Mouse (Mus musculus): Measurements from ENCODE around the gene Olfr1009. TPM values are rescaled to one million over a fixed set of nuclear protein-coding genes. Genes with fewer than 3 reads are reported as not detected.

Gene Olfr1009
- polyA plus RNA-seq, 1 experiment = not detected

GRCm38 (mm10) chr2:85762666-85763065 is 47.4 kb downstream of the Olfr1009 start, which contains the start of gene Olfr1012:
Gene Olfr1012, minus strand, starts transcription at chr2:85762766.
- WGBS = 78% methylated on average over 1 of the region's 1 CpGs
- DNase-seq = no peak

GRCm38 (mm10) chr2:85766798-85767197 is 51.6 kb downstream of the Olfr1009 start, which contains the start of gene Olfr1013:
Gene Olfr1013, plus strand, starts transcription at chr2:85767098.
- H3K27ac ChIP-seq (ENCODE audit: control insufficient read depth, insufficient read depth, low read length) = no peak within 1 kb of the TSS
- no peaks in the 10 kb centered on the region for H3K27me3 ChIP-seq (ENCODE audit: control insufficient read depth, insufficient read depth, low read length)
- TF ChIP-seq CTCF (IDR thresholded peaks at IDR 0.05; ENCODE audit: borderline replicate concordance, control insufficient read depth, extremely low read depth, insufficient read depth, low read length, poor library complexity) (no peak), POLR2A (IDR thresholded peaks at IDR 0.05; ENCODE audit: control insufficient read depth, extremely low read depth, insufficient read depth, low read length, poor library complexity) (no peak)
- H3K36me3 ChIP-seq (ENCODE audit: control insufficient read depth, insufficient read depth, low read length) = no peaks in the 10 kb centered on the region
- no peak within 1 kb of the TSS for H3K4me3 ChIP-seq (ENCODE audit: control insufficient read depth, insufficient read depth, low read length)
- no peak for DNase-seq
- no peaks in the 10 kb centered on the region for H3K4me1 ChIP-seq (replicated peaks; ENCODE audit: control insufficient read depth, insufficient read depth, low read length)

More at GRCm38 (mm10) chr2:85762666-85763065, 47.4 kb downstream of the Olfr1009 start, which contains the start of gene Olfr1012:
- no peak for TF ChIP-seq POLR2A (IDR thresholded peaks at IDR 0.05; ENCODE audit: control insufficient read depth, extremely low read depth, insufficient read depth, low read length, poor library complexity)
- TF ChIP-seq CTCF (IDR thresholded peaks at IDR 0.05; ENCODE audit: borderline replicate concordance, control insufficient read depth, extremely low read depth, insufficient read depth, low read length, poor library complexity) = no peak
- Histone ChIP-seq H3K4me3 (ENCODE audit: control insufficient read depth, insufficient read depth, low read length) (no peak within 1 kb of the TSS), H3K4me1 (replicated peaks; ENCODE audit: control insufficient read depth, insufficient read depth, low read length) (no peaks in the 10 kb centered on the region), H3K36me3 (ENCODE audit: control insufficient read depth, insufficient read depth, low read length) (no peaks in the 10 kb centered on the region), H3K27me3 (ENCODE audit: control insufficient read depth, insufficient read depth, low read length) (no peaks in the 10 kb centered on the region), H3K27ac (ENCODE audit: control insufficient read depth, insufficient read depth, low read length) (no peak within 1 kb of the TSS)

GRCm38 (mm10) chr2:85772413-85772812 is 57.2 kb downstream of the Olfr1009 start, which contains the start of gene Olfr1014:
Gene Olfr1014, plus strand, starts transcription at chr2:85772713.
- no peak for DNase-seq
- H3K27ac ChIP-seq (ENCODE audit: control insufficient read depth, insufficient read depth, low read length) = no peak within 1 kb of the TSS
- no peaks in the 10 kb centered on the region for H3K4me1 ChIP-seq (replicated peaks; ENCODE audit: control insufficient read depth, insufficient read depth, low read length)
- no peaks in the 10 kb centered on the region for H3K36me3 ChIP-seq (ENCODE audit: control insufficient read depth, insufficient read depth, low read length)
- no peak for TF ChIP-seq POLR2A (IDR thresholded peaks at IDR 0.05; ENCODE audit: control insufficient read depth, extremely low read depth, insufficient read depth, low read length, poor library complexity)
- no peak for TF ChIP-seq CTCF (IDR thresholded peaks at IDR 0.05; ENCODE audit: borderline replicate concordance, control insufficient read depth, extremely low read depth, insufficient read depth, low read length, poor library complexity)
- no peak within 1 kb of the TSS for H3K4me3 ChIP-seq (ENCODE audit: control insufficient read depth, insufficient read depth, low read length)
- no peaks in the 10 kb centered on the region for H3K27me3 ChIP-seq (ENCODE audit: control insufficient read depth, insufficient read depth, low read length)

Other genes starting within 250 kb of the Olfr1009 start
- gene 4833423E24Rik, start 196.4 kb upstream of the Olfr1009 start, polyA plus RNA-seq (2012; rRNA removed) = 1.3 and 1.9 TPM in 2 replicates
- gene Olfr996, start 136.2 kb upstream of the Olfr1009 start, polyA plus RNA-seq (2012; rRNA removed) = not detected in 2 replicates
- not detected in 2 replicates for gene Olfr998, start 126.5 kb upstream of the Olfr1009 start, polyA plus RNA-seq (2012; rRNA removed)
- gene Olfr1000, start 103.5 kb upstream of the Olfr1009 start, polyA plus RNA-seq (2012; rRNA removed) = not detected in 2 replicates
- gene Olfr1002, start 64.7 kb upstream of the Olfr1009 start, polyA plus RNA-seq (2012; rRNA removed) = not detected in 2 replicates
- gene Olfr154, start 51.0 kb upstream of the Olfr1009 start, polyA plus RNA-seq (2012; rRNA removed) = not detected in 2 replicates
- not detected in 2 replicates for gene Olfr1006, start 36.7 kb upstream of the Olfr1009 start, polyA plus RNA-seq (2012; rRNA removed)
- gene Olfr1008, start 26.0 kb upstream of the Olfr1009 start, polyA plus RNA-seq (2012; rRNA removed) = not detected in 2 replicates
- not detected in 2 replicates for gene Olfr1012, start 47.3 kb downstream of the Olfr1009 start, polyA plus RNA-seq (2012; rRNA removed)
- gene Olfr1013, start 51.7 kb downstream of the Olfr1009 start, polyA plus RNA-seq (2012; rRNA removed) = not detected in 2 replicates
- not detected in 2 replicates for gene Olfr1014, start 57.3 kb downstream of the Olfr1009 start, polyA plus RNA-seq (2012; rRNA removed)
- gene Olfr1015, start 66.6 kb downstream of the Olfr1009 start, polyA plus RNA-seq (2012; rRNA removed) = not detected in 2 replicates
- gene Olfr1016, start 87.1 kb downstream of the Olfr1009 start, polyA plus RNA-seq (2012; rRNA removed) = not detected in 2 replicates
- not detected in 2 replicates for gene Olfr1018, start 103.1 kb downstream of the Olfr1009 start, polyA plus RNA-seq (2012; rRNA removed)
- not detected in 2 replicates for gene Olfr1019, start 130.1 kb downstream of the Olfr1009 start, polyA plus RNA-seq (2012; rRNA removed)
- gene Olfr1020, start 131.6 kb downstream of the Olfr1009 start, polyA plus RNA-seq (2012; rRNA removed) = not detected in 2 replicates
- gene Olfr1022, start 153.2 kb downstream of the Olfr1009 start, polyA plus RNA-seq (2012; rRNA removed) = not detected in 2 replicates
- gene Olfr1023, start 170.2 kb downstream of the Olfr1009 start, polyA plus RNA-seq (2012; rRNA removed) = not detected in 2 replicates
- gene Olfr1024, start 189.6 kb downstream of the Olfr1009 start, polyA plus RNA-seq (2012; rRNA removed) = not detected in 2 replicates
- gene Olfr1025-ps1, start 199.8 kb downstream of the Olfr1009 start, polyA plus RNA-seq (2012; rRNA removed) = not detected in 2 replicates
- gene Olfr1026, start 206.1 kb downstream of the Olfr1009 start, polyA plus RNA-seq (2012; rRNA removed) = not detected in 2 replicates
- gene Olfr1028, start 235.0 kb downstream of the Olfr1009 start, polyA plus RNA-seq (2012; rRNA removed) = not detected in 2 replicates